Mouse (Mus musculus) G1E (cell line): ENCODE measurements around the gene Hmgcl.

Source experiments
- CTCF ChIP-seq: IDR thresholded peaks from 2 replicates; pipeline ENCODE4 v1.5.1; 2012; ENCODE audit warnings: low read depth, low read length, inconsistent platforms, mixed read lengths
- GATA1 ChIP-seq: IDR thresholded peaks from 2 replicates; pipeline ENCODE4 v1.6.1; 2012; ENCODE audit warnings: borderline replicate concordance, low read length, inconsistent platforms, mixed read lengths
- GATA2 ChIP-seq: IDR thresholded peaks from 2 replicates; pipeline ENCODE4 v1.6.1; 2012; ENCODE audit warnings: low read depth, low read length, inconsistent platforms, borderline replicate concordance
- POLR2AphosphoS5 ChIP-seq: IDR thresholded peaks from 2 replicates; pipeline ENCODE4 v1.6.1; 2012; ENCODE audit warnings: low read depth, low read length, inconsistent platforms; ENCODE audit not compliant: insufficient replicate concordance
- TAL1 ChIP-seq: conservative IDR thresholded peaks from 2 replicates; pipeline ENCODE4 v1.6.1; 2012; ENCODE audit warnings: low read depth, low read length, inconsistent platforms, mixed read lengths

DNA sequence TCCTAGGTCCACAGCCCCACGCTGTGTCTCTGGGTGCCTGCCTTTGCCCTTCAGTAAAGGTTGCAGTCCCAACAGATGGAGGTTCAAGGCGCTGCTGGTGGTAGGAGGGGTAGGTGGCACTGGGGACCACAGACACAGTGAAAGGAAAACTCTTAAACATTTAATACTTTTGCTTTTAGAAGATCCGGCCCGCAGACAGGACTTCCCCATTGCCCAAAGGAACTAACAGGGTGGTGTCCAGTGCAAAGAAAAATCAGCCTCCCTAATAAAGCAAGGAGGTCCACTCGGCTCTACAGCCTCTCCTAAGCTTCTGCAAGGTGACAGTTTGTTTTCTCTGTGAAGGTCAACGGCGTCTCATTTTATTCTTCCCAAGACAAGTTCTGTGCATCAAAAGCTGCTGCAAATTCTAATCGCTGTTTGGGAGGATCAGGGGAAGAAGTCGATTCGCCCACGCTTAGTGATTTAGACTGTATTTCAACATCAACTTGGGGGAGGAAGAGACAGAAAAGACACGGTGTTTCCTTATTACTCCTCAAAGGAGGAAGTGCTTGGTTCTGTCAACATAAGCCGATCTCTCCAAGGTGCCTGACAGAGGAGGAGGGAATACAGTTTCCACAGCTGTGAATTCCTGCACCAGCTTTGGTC lies 27.5 kb upstream of the Hmgcl start:
- TF ChIP-seq CTCF = no peak
- no peak for TF ChIP-seq TAL1
- TF ChIP-seq GATA1 = no peak
- TF ChIP-seq POLR2AphosphoS5 = no peak
- TF ChIP-seq GATA2 = no peak
